14 mouse cellular contexts compared by ENCODE assay signal in the genomic region with DNA sequence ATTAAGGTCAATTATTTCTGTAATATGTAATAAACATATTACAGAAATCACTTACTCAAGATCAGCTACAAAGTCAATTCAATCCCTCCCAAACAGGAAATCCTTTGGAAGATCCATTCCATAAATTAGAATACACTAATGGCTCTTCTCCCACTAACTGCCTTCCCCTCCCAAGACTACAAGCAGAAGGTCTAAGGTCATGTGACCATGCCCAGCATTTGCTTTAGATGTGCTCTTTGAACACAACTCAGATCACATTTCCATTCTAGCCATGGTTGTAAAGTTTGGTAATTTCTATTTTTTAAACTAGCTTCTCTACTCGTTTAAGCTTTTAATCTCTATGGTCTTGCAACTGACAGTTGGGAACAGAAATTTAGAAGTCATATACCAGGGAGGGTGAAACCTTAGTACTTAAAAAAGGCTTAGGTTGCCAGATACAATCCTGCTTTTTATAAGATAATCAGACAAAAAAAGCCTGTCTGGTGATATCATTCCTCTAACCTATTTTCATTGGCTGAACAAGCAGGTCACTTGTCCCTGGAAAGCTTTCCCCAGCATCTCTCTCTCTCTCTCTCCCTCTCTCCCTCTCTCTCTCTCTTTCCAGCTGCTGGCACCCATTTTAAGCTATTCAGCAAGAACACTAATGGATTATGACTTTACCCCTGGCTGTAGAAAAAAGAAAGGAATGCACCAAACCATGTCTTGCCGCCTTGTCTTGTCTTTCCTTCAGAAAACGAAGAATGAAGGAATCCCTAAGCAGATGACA. TPM values are rescaled to one million over a fixed set of nuclear protein-coding genes. Genes with fewer than 3 reads are reported as not detected.
A peak's percentile ranks its signal among the peaks of the same experiment; 100 is the strongest.
DNase-seq lines count a peak whose midpoint lies in the region; ATAC-seq and TF ChIP-seq lines count a peak whose summit lies in the region.
"Had no signal": no experiment of that assay in that cellular context is flagged by ENCODE, and none has a peak within 500 bp of the region (broad histone marks: within the 10 kb centered on the region; RNA-seq: fewer than 3 reads in every experiment).

No protein-coding gene starts in this region.

- no peak overlapping the region for H3K4me3 ChIP-seq in lung, postnatal 0 days (ENCODE audit: low read depth, low read length)
- no peak overlapping the region for H3K4me3 ChIP-seq in cortical plate, adult 2 months (ENCODE audit: insufficient read depth, low read length)
- H3K4me3 ChIP-seq in midbrain, embryonic 15.5 days, result no peak overlapping the region
- H3K4me3 ChIP-seq: heart, embryonic 15.5 days; limb, embryonic 15.5 days; lung, embryonic 15.5 days had no signal

- no peaks in the 10 kb centered on the region for H3K9me3 ChIP-seq in lung, postnatal 0 days (ENCODE audit: low read length)
- no peaks in the 10 kb centered on the region for H3K9me3 ChIP-seq in midbrain, embryonic 15.5 days
- H3K9me3 ChIP-seq: heart, embryonic 15.5 days; limb, embryonic 15.5 days; lung, embryonic 15.5 days had no signal

- H3K36me3 ChIP-seq in lung, postnatal 0 days (ENCODE audit: insufficient read depth, low read length), result no peaks in the 10 kb centered on the region
- H3K36me3 ChIP-seq in midbrain, embryonic 15.5 days (replicated peaks), result 0 out of 2 replicates have a peak, but pooled peaks cover 4% of the 10 kb centered on the region
- H3K36me3 ChIP-seq: limb, embryonic 15.5 days had no signal

- no peaks in the 10 kb centered on the region; the same call in 1 of the 2 replicates for H3K4me1 ChIP-seq in lung, postnatal 0 days (ENCODE audit: insufficient read depth, low read depth, low read length)
- H3K4me1 ChIP-seq in cortical plate, adult 2 months (ENCODE audit: control insufficient read depth, insufficient read depth, low read length), result peaks cover 11% of the 10 kb centered on the region; the same call in 1 of the 2 replicates
- peaks cover 18% of the 10 kb centered on the region for H3K4me1 ChIP-seq in midbrain, embryonic 15.5 days

- intact Hi-C loops in gastrocnemius, postnatal 14 days (cut with DNase I; ENCODE audit: low total_unique reads), result no loop called here
- intact Hi-C loops in gastrocnemius, postnatal 36 days (cut with DNase I), result no loop called here

- WGBS in lung, postnatal 0 days, result 72% methylated on average over 3 of the region's 3 CpGs
- WGBS in midbrain, embryonic 15.5 days, result 45% methylated on average over 3 of the region's 3 CpGs

- H3K4me2 ChIP-seq in lung, postnatal 0 days (replicated peaks; ENCODE audit: low read depth, low read length), result no peak overlapping the region
- H3K4me2 ChIP-seq in midbrain, embryonic 15.5 days, result no peak overlapping the region
- H3K4me2 ChIP-seq: heart, embryonic 15.5 days; limb, embryonic 15.5 days; lung, embryonic 15.5 days had no signal

- no peak overlapping the region for H3K9ac ChIP-seq in lung, postnatal 0 days (replicated peaks; ENCODE audit: low read depth)
- no peak overlapping the region for H3K9ac ChIP-seq in midbrain, embryonic 15.5 days
- H3K9ac ChIP-seq: heart, embryonic 15.5 days; limb, embryonic 15.5 days; lung, embryonic 15.5 days had no signal

- no peak overlapping the region for H3K27ac ChIP-seq in lung, postnatal 0 days (ENCODE audit: low read length)
- H3K27ac ChIP-seq in cortical plate, adult 2 months (ENCODE audit: insufficient read depth, low read length), result peak overlapping the region; percentile 56; the same call in 1 of the 2 replicates
- H3K27ac ChIP-seq in midbrain, embryonic 15.5 days, result peak overlapping the region; percentile 38; the same call in 1 of the 2 replicates
- H3K27ac ChIP-seq: lung, embryonic 15.5 days had no signal

- TF ChIP-seq CTCF in lung, postnatal 0 days (IDR thresholded peaks at IDR 0.05), result no peak
- no peak for TF ChIP-seq CTCF in cortical plate, adult 2 months (IDR thresholded peaks at IDR 0.05; ENCODE audit: extremely low read depth, insufficient read depth, low read length)

- no peaks in the 10 kb centered on the region for H3K27me3 ChIP-seq in lung, postnatal 0 days (replicated peaks; ENCODE audit: insufficient read depth, low read length)
- no peaks in the 10 kb centered on the region for H3K27me3 ChIP-seq in midbrain, embryonic 15.5 days (replicated peaks)
- H3K27me3 ChIP-seq: heart, embryonic 15.5 days; limb, embryonic 15.5 days; lung, embryonic 15.5 days had no signal

- no peak for ATAC-seq in lung, postnatal 0 days
- ATAC-seq in midbrain, embryonic 15.5 days (replicated peaks), result no peak
- ATAC-seq: intestine, postnatal 0 days had no signal

- peak; percentile 4 for DNase-seq in gastrocnemius, postnatal 14 days
- DNase-seq in gastrocnemius, postnatal 36 days, result no peak
- DNase-seq in lung, postnatal 0 days (ENCODE audit: low spot score), result peak; percentile 36
- DNase-seq in lung, postnatal 25 days (ENCODE audit: low spot score), result no peak
- no peak for DNase-seq in frontal cortex, postnatal 10 days (ENCODE audit: low spot score in 2 of 2)
- no peak for DNase-seq in right cerebral cortex, postnatal 36 days (ENCODE audit: low spot score in 2 of 2)
- DNase-seq: cerebellum, postnatal 36 days; gastrocnemius, postnatal 10 days had no signal

- no peak for TF ChIP-seq EP300 in lung, postnatal 0 days (IDR thresholded peaks at IDR 0.05)

- TF ChIP-seq POLR2A in cortical plate, adult 2 months (IDR thresholded peaks at IDR 0.05; ENCODE audit: extremely low read depth, insufficient read depth, low read length), result no peak

RNA-seq across cellular contexts. Expression of gene Trim44, which starts 24.4 kb away (rescaled TPM):
- total RNA-seq in gastrocnemius, postnatal 14 days (2021), result 10 to 100 TPM; 15.7 to 19.8 TPM
- total RNA-seq in gastrocnemius, postnatal 36 days (2021), result 10 to 100 TPM; 10.6 to 14.2 TPM
- 12.7 and 17.3 TPM in 2 replicates for polyA plus RNA-seq in lung, postnatal 0 days (2015; fragmentation: Nextera tagmentation; extraction: Ambion mirVana)
- polyA plus RNA-seq in cortical plate, adult 2 months (2012; rRNA removed), result 117 and 123 TPM in 2 replicates
- 69.4 and 70.8 TPM in 2 replicates for polyA plus RNA-seq in midbrain, embryonic 15.5 days (2015; fragmentation: Nextera tagmentation; extraction: Ambion mirVana)

Comparison
In these comparisons a context has a peak if more than half of its experiments do, and no peak if none do; other contexts are left out.
1. DNase-seq: peak in gastrocnemius, postnatal 14 days (single experiment) and lung, postnatal 0 days (single experiment); none in gastrocnemius, postnatal 36 days (0 of 2), lung, postnatal 25 days (single experiment), frontal cortex, postnatal 10 days (0 of 2) and right cerebral cortex, postnatal 36 days (0 of 2).